Mouse (Mus musculus) inflammation-experienced regulatory T-cells, adult 6 months (primary cell): Measurements from ENCODE around the gene Igf1r. TPM values are rescaled to one million over a fixed set of nuclear protein-coding genes. Genes with fewer than 3 reads are reported as not detected.
A peak's percentile ranks its signal among the peaks of the same experiment; 100 is the strongest.

Source experiments
- ATAC-seq: one replicate; pipeline ENCODE4 v1.8.0; 2017
- polyA plus RNA-seq, 3 experiments: library from polyadenylated mRNA; unstranded; fragments of 100-300 nt; shearing (Covaris generic); gene quantifications; one replicate each; pipeline ENCODE4 v1.2.1; 2017

The Igf1r gene
- polyA plus RNA-seq, 3 experiments from 2014 or later: 2.5 to 33.9 (median 25.9) TPM

GRCm38 (mm10) chr7:67958045-67958444, 5.4 kb downstream of the Igf1r start:
- peak; percentile 47 for ATAC-seq

GRCm38 (mm10) chr7:67960701-67961100, 8.1 kb downstream of the Igf1r start:
- ATAC-seq: no peak

GRCm38 (mm10) chr7:67961567-67962267, 9.1 kb downstream of the Igf1r start:
- ATAC-seq: peak; percentile 24

- no peak for ATAC-seq
Observed at GRCm38 (mm10) chr7:67963691-67964090, 11.1 kb downstream of the Igf1r start.

GRCm38 (mm10) chr7:67968394-67968793, 15.8 kb downstream of the Igf1r start:
- ATAC-seq: no peak

- no peak for ATAC-seq
Observed at GRCm38 (mm10) chr7:67969076-67969475, 16.4 kb downstream of the Igf1r start.

GRCm38 (mm10) chr7:67973180-67974014, 20.8 kb downstream of the Igf1r start:
- ATAC-seq: no peak

GRCm38 (mm10) chr7:67981956-67982355, 29.3 kb downstream of the Igf1r start:
- ATAC-seq: no peak

- ATAC-seq: no peak
Observed at GRCm38 (mm10) chr7:67982809-67983208, 30.2 kb downstream of the Igf1r start.

- no peak for ATAC-seq
Observed at GRCm38 (mm10) chr7:67983451-67983850, 30.8 kb downstream of the Igf1r start.

GRCm38 (mm10) chr7:67985003-67985416, 32.4 kb downstream of the Igf1r start:
- no peak for ATAC-seq

GRCm38 (mm10) chr7:67985511-67985910, 32.9 kb downstream of the Igf1r start:
- no peak for ATAC-seq

- ATAC-seq: no peak
Observed at GRCm38 (mm10) chr7:67986277-67986676, 33.6 kb downstream of the Igf1r start.

GRCm38 (mm10) chr7:67986816-67987215, 34.2 kb downstream of the Igf1r start:
- ATAC-seq: no peak

GRCm38 (mm10) chr7:67989376-67989775, 36.7 kb downstream of the Igf1r start:
- no peak for ATAC-seq

- no peak for ATAC-seq
Observed at GRCm38 (mm10) chr7:67993614-67994013, 41.0 kb downstream of the Igf1r start.

GRCm38 (mm10) chr7:67994346-67994858, 41.8 kb downstream of the Igf1r start:
- peak; percentile 28 for ATAC-seq

GRCm38 (mm10) chr7:67995276-67995675, 42.6 kb downstream of the Igf1r start:
- no peak for ATAC-seq

- no peak for ATAC-seq
Observed at GRCm38 (mm10) chr7:67996202-67996960, 43.8 kb downstream of the Igf1r start.

- no peak for ATAC-seq
Observed at GRCm38 (mm10) chr7:68001269-68001668, 48.6 kb downstream of the Igf1r start.

GRCm38 (mm10) chr7:68006074-68006473, 53.4 kb downstream of the Igf1r start:
- no peak for ATAC-seq

- no peak for ATAC-seq
Observed at GRCm38 (mm10) chr7:68006496-68006895, 53.9 kb downstream of the Igf1r start.

GRCm38 (mm10) chr7:68009635-68010034, 57.0 kb downstream of the Igf1r start:
- ATAC-seq: no peak
